Mouse (Mus musculus) lung, postnatal 0 days (tissue): Measurements from ENCODE around the gene Pde4d.

ENCODE experiments used
- CTCF ChIP-seq: IDR thresholded peaks from 2 replicates; pipeline ENCODE4 v1.5.1; 2016; ENCODE audit warnings: antibody characterized with exemption, mild to moderate bottlenecking
- EP300 ChIP-seq: IDR thresholded peaks from 2 replicates; pipeline ENCODE4 v1.6.1; 2016; ENCODE audit warnings: antibody characterized with exemption, mild to moderate bottlenecking, control low read depth

DNA sequence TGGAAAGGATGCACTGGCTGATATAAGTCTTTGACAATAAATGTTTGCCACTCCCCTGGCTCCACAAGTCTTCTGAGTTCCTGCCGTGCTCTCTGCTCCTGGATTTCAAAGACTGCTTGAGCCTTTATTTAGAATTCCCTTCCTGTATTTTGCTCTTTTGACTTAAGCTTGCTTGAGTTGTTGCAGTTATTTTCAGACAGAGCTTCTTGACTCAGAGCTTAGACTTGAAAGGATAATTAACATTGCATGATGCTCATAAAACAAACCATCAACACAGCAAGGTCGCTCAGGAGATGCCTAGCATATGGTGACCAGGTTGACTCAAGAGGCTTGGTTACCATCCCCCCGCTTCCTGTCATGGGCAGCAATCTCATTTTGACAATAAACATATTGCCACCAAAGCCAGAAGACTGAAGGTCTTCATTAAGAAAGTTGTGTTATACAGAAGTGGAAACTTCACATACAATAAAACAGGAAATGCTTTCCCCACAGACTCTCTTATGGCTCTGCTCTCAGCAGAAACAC lies 1544.6 kb downstream of the Pde4d start:
- no peak for TF ChIP-seq CTCF
- TF ChIP-seq EP300 = no peak
